Mouse (Mus musculus) adrenal gland, adult 18-20 months (tissue): ENCODE data around the gene Gcm1. TPM values are rescaled to one million over a fixed set of nuclear protein-coding genes. Genes with fewer than 3 reads are reported as not detected.

Experiments
- DNase-seq, 2 experiments: peaks; one replicate each; pipeline ENCODE4 v3.0.0; 2021 to 2022; ENCODE audit warnings: low spot score in 2 of 2
- total RNA-seq, 2 experiments: library from RNA; stranded (reverse); gene quantifications; 1 replicate in 1 of 2; 2 replicates in 1 of 2; pipeline ENCODE4 v1.2.3; 2021

The Gcm1 gene
- total RNA-seq, 2 experiments from 2014 or later: not detected

- no peak for DNase-seq
These were observed 44.0 kb downstream of the Gcm1 start for GRCm38 (mm10) chr9:78095686-78096085.

GRCm38 (mm10) chr9:78096376-78096775 lies 44.7 kb downstream of the Gcm1 start:
- DNase-seq: no peak

GRCm38 (mm10) chr9:78100956-78101355 lies 49.2 kb downstream of the Gcm1 start:
- DNase-seq: no peak

- no peak for DNase-seq
These were observed 49.7 kb downstream of the Gcm1 start for GRCm38 (mm10) chr9:78101431-78101830.

GRCm38 (mm10) chr9:78103965-78104560 lies 52.3 kb downstream of the Gcm1 start:
- DNase-seq: no peak

- DNase-seq: no peak
These were observed 53.2 kb downstream of the Gcm1 start for GRCm38 (mm10) chr9:78104973-78105372.

GRCm38 (mm10) chr9:78105501-78105932 lies 53.8 kb downstream of the Gcm1 start:
- DNase-seq: no peak

- no peak for DNase-seq
These were observed 55.1 kb downstream of the Gcm1 start for GRCm38 (mm10) chr9:78106821-78107220.

GRCm38 (mm10) chr9:78107582-78107911 lies 55.8 kb downstream of the Gcm1 start:
- DNase-seq: no peak

- peak; percentile 82 to 84 for DNase-seq
These were observed 56.4 kb downstream of the Gcm1 start for GRCm38 (mm10) chr9:78107912-78108795.

- peak; percentile 63 to 73 for DNase-seq
These were observed 57.1 kb downstream of the Gcm1 start, which contains the start of the genes Fbxo9 and Ick for GRCm38 (mm10) chr9:78108796-78109239. Gene Fbxo9 (minus strand): TSS chr9:78109065. Gene Ick (plus strand): TSS chr9:78109192.

GRCm38 (mm10) chr9:78109656-78110055 lies 57.9 kb downstream of the Gcm1 start:
- DNase-seq: no peak

GRCm38 (mm10) chr9:78111456-78111855 lies 59.7 kb downstream of the Gcm1 start:
- no peak for DNase-seq

- DNase-seq: peak; percentile 95
These were observed 61.2 kb downstream of the Gcm1 start for GRCm38 (mm10) chr9:78112770-78113537.

GRCm38 (mm10) chr9:78113538-78113885 lies 61.8 kb downstream of the Gcm1 start:
- DNase-seq: no peak

Other genes with a start within 250 kb of the Gcm1 start
- 100 to 1,000 TPM; 618 to 823 TPM for gene Elovl5, start 134.6 kb upstream of the Gcm1 start, total RNA-seq
- 100 to 1,000 TPM in 1 of 2 experiments, 10 to 100 TPM in 1; 70.8 to 108 TPM for gene Fbxo9, start 57.1 kb downstream of the Gcm1 start, total RNA-seq
- 10 to 100 TPM; 15.2 to 16.7 TPM for gene Ick, start 57.3 kb downstream of the Gcm1 start, total RNA-seq
- gene Gsta4, start 130.8 kb downstream of the Gcm1 start, total RNA-seq: 10 to 100 TPM; 52.4 to 87.4 TPM
- gene Gsta1, start 178.7 kb downstream of the Gcm1 start, total RNA-seq: not detected
- gene Gm3776, start 205.2 kb downstream of the Gcm1 start, total RNA-seq: not detected
- under 1 TPM in 1 of 2 experiments, not detected in 1; 0.76 TPM for gene Gm10639, start 238.0 kb downstream of the Gcm1 start, total RNA-seq